Mouse (Mus musculus) embryo, embryonic 11 days (tissue): ENCODE results near the gene Tmem176b.

Experiments used
- DNase-seq: peaks from one replicate; pipeline ENCODE4 v3.0.0-alpha.2; 2015

Tmem176b gene

GRCm38 (mm10) chr6:48840973-48841625, at the start of gene Tmem176b:
TSS of gene Tmem176b (minus strand) at chr6:48841496.
- DNase-seq, result peak; percentile 79

GRCm38 (mm10) chr6:48876510-48877135, 35.3 kb upstream of the Tmem176b start:
- DNase-seq, result no peak

DNA sequence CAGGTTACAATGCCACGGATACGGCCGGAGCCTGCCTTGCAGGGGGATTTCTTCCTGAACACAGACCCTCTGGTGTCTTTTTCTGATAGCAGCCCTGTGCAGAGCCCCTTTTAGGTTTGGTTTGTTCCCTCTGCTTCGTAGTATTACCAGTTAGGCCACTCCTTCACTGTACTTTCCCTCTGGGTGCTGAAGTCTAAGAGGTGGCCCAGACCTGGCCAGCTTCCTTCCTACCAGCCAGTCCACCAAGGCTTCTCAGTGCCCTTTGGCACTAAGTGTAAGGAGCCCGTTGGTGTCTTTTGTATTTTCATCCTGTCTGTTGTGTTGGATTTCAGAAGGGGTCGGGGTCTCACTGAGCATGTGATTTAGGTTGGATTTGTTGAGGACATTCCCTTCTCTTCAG, 34.2 kb upstream of the Tmem176b start:
- no peak for DNase-seq

- DNase-seq, result no peak
Measured at GRCm38 (mm10) chr6:48874576-48874975, 33.3 kb upstream of the Tmem176b start.

GRCm38 (mm10) chr6:48872596-48872995, 31.3 kb upstream of the Tmem176b start, which contains the start of gene Aoc1:
TSS of gene Aoc1 (plus strand) at chr6:48872896.
- DNase-seq, result no peak

DNA sequence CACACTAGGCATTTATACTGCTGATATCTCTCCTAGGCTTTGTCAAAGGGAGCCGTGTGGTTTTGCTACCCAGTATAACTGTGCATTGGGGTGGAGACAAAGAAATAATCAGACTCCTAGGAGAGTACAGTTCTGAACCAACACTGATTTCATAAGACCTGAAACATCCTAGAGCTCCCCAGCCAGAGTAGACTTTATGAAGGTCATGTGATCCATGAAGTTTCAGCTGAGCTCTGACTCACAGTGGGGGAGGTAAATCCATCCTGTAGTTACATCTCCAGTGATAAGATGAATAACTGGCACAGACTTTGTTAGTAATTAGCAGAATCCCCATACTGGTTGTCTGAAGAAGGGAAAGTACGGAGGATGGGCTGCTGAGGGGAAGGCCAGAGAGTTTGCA, 28.5 kb upstream of the Tmem176b start:
- no peak for DNase-seq

- DNase-seq, result no peak
Measured at GRCm38 (mm10) chr6:48867158-48867557, 25.9 kb upstream of the Tmem176b start.

- DNase-seq, result peak; percentile 29
Measured at GRCm38 (mm10) chr6:48866355-48866950, 25.2 kb upstream of the Tmem176b start.

- DNase-seq, result no peak
Measured at GRCm38 (mm10) chr6:48865152-48865745, 24.0 kb upstream of the Tmem176b start.

GRCm38 (mm10) chr6:48864723-48865122, 23.4 kb upstream of the Tmem176b start:
- DNase-seq, result no peak

DNA sequence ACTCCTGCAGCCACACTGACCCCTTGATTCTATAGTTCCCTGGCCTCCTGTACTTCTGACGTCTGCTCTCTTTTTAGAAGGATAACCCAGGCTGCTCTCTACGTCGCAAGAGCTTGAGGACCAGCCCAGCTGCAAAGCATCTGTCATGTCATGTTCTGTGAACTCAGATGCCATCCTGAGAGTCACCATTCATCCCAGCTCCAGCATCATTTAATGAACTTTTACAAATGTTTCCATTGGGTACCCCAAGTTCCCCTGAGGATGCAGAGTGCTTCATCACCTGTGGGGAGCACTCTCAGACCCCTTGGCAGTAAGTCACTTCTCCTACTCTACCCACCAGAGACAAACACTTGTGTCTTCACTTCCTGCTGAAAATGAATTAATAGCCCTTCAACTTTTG, 22.9 kb upstream of the Tmem176b start:
- DNase-seq, result no peak

DNA sequence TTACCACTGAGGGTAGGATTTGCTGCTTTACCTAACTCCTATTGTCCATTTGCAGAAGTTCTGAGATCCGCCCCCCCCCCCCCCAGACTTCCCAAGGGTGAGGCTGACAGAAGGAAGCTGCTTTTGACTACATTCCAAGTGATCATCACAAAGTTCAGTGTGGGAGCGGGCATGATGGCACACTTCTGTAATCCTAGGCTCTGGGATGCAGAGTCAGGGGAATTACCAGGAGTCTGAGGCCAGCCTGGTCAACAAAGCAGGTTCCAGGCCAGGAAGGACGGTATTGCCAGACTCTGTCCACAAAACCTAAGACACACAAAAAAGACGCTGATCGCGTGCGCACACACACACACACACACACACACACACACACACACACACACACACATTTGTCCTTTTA, 22.2 kb upstream of the Tmem176b start:
- DNase-seq, result no peak

GRCm38 (mm10) chr6:48862816-48863215, 21.5 kb upstream of the Tmem176b start:
- no peak for DNase-seq

DNA sequence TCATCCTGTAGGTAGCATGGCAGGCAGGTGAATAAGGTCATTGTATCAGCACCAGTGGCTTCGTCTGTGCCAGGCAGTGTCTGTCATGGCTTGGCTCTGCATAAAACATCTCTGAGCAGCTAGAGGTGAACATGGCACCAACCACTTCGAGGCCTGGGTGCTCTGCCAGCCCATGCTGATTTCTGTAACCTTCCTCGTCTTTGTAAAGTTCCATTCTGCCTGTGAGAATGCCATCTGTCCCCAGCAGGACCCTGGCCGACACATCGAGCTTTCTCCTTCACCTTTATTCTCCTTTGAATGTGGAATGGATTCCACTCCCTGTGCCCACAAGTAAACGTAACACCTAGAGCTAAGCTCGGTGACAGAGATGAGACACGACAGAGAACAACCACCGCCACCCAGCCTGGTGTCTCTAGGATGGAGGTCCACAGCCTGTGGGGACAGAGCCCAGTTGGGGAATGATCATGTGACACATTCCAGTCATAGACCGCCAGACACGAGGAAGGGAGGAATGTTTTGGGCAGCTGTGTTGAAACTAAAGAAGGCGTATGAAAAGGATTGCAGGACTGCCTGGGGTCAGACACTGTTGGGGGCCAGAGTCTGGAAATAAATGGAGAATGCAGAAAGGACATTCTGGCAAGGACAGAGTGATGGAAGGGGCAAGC, 20.5 kb upstream of the Tmem176b start:
- DNase-seq, result no peak

GRCm38 (mm10) chr6:48860851-48861250, 19.6 kb upstream of the Tmem176b start:
- no peak for DNase-seq

GRCm38 (mm10) chr6:48860130-48860815, 19.0 kb upstream of the Tmem176b start:
- DNase-seq, result peak; percentile 83

- peak; percentile 35 for DNase-seq
Measured at GRCm38 (mm10) chr6:48857613-48858302, 16.5 kb upstream of the Tmem176b start.

- DNase-seq, result no peak
Measured at GRCm38 (mm10) chr6:48854155-48854554, 12.9 kb upstream of the Tmem176b start.

GRCm38 (mm10) chr6:48851820-48852491, 10.7 kb upstream of the Tmem176b start:
- peak; percentile 83 for DNase-seq

- DNase-seq, result no peak
Measured at GRCm38 (mm10) chr6:48845086-48845485, 3.8 kb upstream of the Tmem176b start.

- DNase-seq, result no peak
Measured at GRCm38 (mm10) chr6:48842111-48842842, 981 bp upstream of the Tmem176b start.
